Mouse (Mus musculus): Measurements from ENCODE around the gene Elmsan1.

The Elmsan1 gene

DNA sequence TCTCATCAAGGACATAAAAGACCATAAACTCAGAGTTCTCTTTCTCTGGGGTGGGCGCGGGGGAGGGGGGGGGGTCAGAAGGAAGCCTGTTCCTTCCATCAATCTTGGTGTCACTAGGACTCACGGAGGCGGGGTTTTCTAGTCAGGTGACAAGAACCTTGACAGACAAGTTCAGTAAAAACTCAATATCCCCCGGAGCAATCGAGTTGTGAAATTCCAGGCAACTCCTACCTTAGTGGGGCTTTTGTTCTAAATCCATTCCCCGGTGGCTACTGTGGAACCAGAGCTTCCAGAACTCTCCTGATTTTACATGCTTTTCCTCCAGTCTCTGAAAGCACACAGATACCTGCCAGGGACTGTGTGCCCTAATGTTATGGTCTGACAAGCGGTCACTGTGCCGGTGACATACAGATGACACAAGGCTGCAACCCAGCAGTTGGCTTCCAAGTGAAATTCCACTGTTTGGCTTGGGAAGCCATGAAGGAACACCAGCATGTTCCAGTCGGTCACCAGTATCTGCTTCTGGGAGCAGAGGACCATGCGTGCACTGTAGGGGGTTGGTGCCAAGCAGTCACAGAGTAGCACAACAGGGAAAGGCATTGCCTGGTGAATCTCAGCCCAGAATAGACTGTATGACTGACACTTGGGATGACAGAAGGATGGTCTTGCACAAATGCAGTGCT, 2.8 kb downstream of the Elmsan1 start:
- WGBS: 87% methylated on average over 11 of the region's 11 CpGs

DNA sequence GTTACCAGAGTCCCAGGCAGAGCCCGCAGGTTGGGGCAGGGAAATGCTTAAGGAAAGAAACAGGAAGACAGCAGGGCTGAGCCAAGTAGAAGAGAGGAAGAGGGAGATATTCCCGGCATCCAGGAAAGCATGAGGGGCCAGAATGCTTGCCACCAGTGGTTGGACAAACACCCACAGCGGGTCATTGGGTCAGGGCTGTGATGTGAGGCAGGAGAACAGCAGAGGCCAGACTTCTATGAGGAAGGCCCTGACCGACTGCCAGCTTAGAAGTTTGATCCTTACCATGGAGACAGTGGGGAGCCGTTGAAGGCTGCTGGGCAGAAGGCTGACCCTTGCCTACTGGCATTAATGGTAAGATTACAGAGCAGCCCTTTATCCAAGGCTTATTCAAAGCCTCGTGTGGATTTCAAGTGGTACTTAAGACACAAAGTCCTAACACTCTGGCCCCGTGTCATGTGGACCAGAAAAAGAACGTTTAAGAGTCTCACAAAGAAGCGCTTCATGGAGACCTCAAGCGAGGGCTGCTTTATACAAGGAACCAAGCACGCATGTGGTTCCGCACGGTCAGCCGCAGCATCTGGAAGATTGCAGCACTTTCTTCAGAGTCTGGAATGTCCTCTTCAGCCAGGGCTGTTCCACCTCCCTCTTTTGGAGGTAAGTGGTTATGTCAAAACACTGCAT, 4.0 kb downstream of the Elmsan1 start:
- WGBS: 74% methylated on average over 14 of the region's 14 CpGs

DNA sequence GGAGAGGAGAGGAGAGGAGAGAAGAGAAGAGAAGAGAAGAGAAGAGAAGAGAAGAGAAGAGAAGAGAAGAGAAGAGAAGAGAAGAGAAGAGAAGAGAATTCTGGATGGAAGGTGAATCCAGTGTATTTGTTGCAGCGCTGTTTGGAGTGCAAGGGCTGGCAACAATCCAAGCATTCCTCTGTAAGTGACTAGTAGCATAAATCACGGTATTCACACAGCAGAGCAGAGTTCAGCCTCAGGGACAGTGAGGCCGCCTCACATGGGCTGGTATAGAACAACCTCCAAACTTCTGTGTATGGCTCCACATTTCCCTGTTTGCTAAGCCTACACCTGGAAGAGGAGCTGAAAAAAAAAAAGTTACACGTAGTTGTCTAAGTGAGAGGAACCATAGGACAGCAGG, 6.4 kb downstream of the Elmsan1 start:
- WGBS: 64% methylated on average over 4 of the region's 4 CpGs

- 89% methylated on average over 9 of the region's 9 CpGs for whole genome bisulfite sequencing
These were observed 7.6 kb downstream of the Elmsan1 start for GRCm38 (mm10) chr12:84211021-84211538.

DNA sequence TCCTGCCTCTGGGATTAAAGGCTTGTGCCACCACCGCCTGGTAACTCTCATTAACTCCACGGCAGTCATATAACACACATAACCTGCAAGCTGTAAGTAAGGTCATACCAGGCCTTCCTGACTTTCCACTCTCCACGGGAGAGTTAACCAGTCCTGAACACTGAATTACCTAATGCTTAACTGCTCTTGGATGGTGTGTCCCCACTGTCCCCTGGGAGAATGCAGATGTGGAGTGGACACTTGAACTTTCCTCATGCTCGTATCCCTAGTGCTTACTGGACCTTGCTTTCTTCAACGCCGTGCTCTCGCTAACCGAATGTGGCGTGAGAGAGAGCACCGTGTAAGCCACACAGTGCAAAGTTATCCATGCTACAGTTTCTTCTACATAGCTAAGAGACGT, 8.4 kb downstream of the Elmsan1 start:
- whole genome bisulfite sequencing: 97% methylated on average over 11 of the region's 11 CpGs

DNA sequence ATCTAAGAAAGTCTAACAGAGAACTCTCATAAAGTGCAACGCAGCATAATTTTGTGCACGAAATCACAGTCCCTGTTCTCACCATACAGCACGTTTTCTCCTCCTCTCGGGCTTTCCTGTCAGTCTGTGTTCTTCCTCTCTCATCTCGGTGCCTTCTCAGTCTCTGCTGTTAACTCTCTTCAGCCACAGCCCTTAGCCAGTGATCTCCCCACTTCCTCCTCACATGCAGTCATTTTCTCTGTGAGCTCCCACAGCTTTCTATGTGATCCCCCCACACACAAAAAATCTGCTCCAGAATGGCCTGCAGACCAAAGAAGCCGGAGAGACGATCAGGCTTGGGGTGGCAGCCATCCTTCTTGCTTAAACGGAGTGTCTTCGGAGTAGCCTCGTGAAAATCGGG, 9.6 kb downstream of the Elmsan1 start:
- 87% methylated on average over 11 of the region's 11 CpGs for WGBS

GRCm38 (mm10) chr12:84207209-84207817, 11.4 kb downstream of the Elmsan1 start:
- WGBS: 58% methylated on average over 18 of the region's 18 CpGs

GRCm38 (mm10) chr12:84206525-84206924, 12.2 kb downstream of the Elmsan1 start:
- WGBS: 60% methylated on average over 7 of the region's 7 CpGs

- WGBS: 89% methylated on average over 10 of the region's 10 CpGs
These were observed 13.0 kb downstream of the Elmsan1 start for GRCm38 (mm10) chr12:84205659-84206185.

DNA sequence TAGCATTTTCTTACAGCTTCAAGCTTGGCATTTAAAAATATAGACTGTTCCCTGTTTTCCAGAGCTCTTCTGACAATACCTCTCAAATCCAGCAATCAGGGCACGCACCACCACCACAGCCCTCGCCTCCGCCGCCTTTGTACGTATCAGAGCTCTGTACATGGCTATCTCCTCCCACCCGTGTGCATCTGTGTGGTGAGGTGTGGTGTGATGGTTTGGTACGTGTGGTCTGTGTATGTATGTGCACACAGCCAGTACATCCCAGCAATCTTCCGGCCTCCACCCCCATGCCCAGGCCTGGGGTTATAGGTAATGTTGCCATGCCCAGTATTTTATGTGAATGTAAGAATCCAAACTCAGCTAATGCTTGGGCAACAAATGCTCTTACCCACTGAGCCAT, 14.0 kb downstream of the Elmsan1 start:
- 85% methylated on average over 8 of the region's 8 CpGs for WGBS

- WGBS: 86% methylated on average over 7 of the region's 7 CpGs
These were observed 14.9 kb downstream of the Elmsan1 start for GRCm38 (mm10) chr12:84203778-84204216.

DNA sequence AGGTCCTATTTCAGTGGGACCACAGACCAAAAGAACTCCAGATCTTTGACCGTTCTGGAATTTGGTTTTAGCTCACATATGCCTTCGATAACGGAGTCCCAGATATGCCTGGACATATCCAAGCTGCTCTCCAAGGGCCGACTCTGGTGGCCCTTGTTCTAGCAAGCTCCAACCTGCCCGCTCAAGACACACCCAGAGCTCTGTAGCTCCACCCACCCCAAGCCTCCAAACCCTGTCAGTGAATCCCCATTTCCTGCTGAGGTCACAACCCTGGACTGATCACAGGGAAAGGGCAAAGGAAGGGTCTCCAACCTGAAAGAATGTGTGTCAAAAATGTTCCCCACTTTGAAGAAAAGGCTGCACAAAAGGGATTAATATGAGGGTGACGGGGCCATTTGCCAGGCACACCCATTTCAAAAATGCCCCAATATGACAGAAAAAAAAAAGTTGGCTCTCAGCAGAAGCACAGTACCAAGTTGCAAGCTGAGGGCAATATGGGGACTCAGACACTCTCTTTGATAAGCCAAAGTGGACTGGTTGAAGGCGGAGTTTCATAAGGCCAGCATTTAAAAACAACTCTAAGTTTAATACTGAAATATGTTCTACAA, 15.4 kb downstream of the Elmsan1 start:
- WGBS: 88% methylated on average over 7 of the region's 7 CpGs

DNA sequence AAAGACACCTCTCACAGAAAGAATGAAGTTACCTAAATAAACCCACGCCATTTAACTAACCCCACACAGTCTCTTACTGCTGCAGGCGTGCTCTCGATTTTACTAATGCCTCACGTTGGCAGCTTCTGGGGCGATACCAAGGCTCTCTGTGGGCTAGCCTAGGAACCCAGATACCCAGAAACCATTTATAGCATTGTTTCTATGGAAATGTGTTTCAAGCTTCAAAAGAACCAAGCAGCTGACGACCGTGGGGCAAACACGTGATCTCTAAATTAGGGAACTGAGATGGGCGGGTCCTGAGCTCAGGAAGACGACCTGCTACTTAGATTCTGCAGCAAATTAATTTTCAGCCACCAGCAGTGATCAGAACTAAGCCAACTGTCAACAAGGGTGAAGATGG, 16.1 kb downstream of the Elmsan1 start:
- 62% methylated on average over 10 of the region's 10 CpGs for WGBS

DNA sequence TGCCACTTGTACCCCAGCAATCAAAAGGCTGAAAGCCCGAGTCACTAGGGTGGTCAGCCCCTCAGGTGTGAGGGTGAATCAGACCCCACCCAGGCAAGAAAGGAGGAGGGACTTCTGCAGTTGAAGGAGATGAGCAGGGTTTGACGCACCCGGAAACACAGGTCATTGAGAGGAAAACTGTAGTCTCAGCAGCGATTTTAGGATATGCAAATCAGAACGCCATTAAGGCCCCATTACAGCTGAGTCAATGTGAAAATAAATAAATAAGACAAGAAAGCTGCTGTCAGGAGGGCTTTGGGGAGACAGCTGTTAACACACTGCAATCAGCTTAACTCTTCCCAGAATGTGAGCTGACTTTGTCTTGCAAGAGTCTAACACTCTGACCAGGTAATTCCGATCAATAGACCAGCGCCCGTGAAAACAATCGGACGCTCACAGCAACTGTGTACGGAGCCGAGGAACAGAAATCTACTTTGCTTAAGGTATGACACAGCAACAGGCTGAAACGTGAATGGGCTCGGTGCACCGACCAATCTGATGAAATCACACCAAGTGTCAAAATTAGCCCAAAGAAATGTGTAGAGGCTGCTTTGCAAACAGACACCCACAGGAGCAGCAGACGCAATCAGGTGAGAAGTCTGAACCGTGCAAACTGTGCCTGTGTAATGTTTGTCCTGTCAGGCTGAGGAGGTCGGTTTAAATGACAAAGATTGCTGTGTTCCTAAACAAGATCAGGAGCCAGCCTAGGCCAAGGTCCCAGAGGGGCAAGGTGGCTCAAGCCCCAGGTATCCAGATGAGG, 16.8 kb downstream of the Elmsan1 start:
- WGBS: 80% methylated on average over 18 of the region's 18 CpGs

DNA sequence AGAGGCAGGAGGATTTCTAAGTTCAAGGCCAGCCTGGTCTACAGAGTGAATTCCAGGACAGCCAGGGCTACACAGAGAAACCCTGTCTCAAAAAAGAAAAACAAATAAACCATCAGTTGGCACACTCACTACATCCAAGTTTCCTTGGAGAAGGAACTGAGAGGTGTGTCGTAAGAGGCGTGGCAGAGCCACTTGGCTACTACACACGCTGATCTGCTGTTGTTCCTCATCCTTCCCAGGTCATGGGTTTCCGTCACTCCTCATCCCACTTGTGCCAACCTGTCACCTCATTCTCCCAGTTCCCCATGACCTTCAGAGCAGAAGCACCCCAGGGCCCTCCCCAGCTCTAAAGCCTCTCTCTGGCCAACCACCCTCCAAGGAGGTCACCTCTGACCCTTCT, 17.5 kb downstream of the Elmsan1 start:
- WGBS: 91% methylated on average over 4 of the region's 4 CpGs

DNA sequence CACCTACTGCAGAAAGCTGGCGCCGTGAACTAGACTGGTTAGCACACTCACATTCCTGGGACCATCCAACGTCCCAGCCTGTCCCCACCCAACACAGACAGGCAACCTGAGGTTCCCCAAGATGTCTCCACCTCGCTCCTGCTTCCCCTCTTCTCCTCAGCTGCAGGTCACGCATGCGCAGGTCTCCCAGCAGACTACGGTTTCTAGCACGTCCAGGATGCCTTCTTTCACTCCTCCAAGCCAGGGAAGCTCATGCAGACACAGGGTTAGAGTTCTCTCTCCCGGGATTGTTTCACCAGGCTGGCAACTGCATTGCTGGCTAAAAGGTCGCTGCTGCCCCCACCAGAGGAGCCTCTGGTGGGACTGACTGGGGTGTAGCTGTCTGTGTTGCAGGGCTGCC, 19.8 kb downstream of the Elmsan1 start:
- WGBS: 91% methylated on average over 10 of the region's 10 CpGs

DNA sequence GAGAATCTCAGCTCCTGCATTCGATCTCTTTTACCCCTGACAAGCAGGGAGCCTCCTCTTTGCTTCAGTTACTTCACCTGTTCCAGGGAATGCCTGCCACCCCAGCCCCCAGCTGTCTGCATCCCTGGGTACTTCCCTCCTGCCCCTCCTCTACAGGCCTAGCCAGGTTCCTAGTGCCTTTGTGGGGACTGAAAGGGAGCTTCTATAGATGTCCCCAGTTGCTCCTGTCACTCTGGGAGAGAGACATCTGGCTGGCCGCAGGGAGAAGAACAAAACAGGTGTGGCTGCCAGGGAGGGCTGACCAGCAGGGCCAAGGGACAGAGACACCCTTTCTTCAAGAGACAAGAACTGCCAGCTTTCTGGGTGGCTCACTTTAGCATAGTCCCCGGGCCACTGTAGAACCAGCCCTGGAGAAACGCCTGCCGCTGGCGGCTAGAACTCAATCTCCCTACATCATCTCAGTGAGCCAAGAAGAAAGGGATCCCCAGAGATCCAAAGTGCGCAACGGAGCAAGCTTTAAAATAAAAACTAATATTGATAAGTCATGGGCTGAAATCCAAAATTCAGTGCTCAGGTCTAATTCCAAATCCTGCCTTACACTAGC, 20.5 kb downstream of the Elmsan1 start:
- 73% methylated on average over 8 of the region's 8 CpGs for WGBS

DNA sequence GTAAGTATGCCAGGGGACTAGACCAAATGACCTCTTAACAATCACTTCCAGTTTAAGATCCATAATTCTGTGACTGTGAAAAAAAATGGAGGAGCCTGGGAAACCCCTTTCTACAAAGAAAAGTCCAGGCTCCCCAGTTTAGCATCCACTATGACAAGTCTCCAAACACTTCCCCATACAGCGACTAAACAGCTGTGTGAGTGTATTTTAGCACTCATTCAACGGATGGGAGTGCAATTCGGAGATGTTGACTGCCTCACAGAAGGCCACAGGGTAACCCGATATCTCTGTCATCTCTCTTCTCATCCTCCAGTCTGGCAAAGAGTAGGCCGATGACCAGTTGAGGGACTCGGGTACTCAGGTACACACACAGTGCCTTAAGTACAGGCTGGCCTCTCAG, 23.5 kb downstream of the Elmsan1 start:
- WGBS: 83% methylated on average over 6 of the region's 6 CpGs

DNA sequence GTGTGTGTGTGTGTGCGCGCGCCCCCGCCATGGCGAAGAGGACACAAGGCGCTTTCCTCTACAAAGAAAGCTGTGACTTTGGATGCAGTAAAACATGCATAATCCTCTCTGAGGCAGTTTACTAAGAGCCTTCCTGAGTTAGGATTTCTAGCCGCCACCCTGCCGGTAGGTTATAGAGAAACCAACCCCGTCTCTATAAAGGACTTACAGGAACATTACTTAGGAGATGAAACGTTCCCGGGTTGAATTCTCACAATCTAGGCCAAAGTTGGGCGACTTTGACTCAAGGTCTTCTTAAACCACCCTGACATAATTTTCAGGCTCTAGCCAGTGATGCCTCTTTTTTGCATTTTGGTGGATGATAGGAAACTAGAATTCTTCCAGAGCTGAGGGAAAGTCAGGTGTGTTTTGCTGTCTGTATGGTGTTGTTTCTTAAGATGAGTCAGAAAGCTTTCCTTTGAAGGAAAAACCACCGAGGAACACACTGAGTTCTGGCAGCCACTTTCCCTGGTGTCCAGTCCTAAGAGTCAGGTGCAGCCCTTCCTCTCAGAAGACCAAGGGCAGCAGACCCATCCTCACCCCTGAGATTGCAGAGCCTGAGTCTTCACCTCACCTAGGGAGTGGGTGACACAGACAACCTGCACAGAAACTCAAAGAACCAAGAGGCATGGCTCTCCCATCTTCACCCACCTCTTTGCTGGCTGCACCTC, 24.1 kb downstream of the Elmsan1 start:
- WGBS: 5% methylated on average over 13 of the region's 13 CpGs
